Mouse (Mus musculus) frontal cortex, postnatal 36 days (tissue): Measurements from ENCODE around the gene Tpx2.
A peak's percentile ranks its signal among the peaks of the same experiment; 100 is the strongest.

Experiments
- DNase-seq, 2 experiments: peaks; one replicate each; pipeline ENCODE4 v3.0.0; 2022; ENCODE audit warnings: low spot score in 2 of 2

Gene Tpx2

DNA sequence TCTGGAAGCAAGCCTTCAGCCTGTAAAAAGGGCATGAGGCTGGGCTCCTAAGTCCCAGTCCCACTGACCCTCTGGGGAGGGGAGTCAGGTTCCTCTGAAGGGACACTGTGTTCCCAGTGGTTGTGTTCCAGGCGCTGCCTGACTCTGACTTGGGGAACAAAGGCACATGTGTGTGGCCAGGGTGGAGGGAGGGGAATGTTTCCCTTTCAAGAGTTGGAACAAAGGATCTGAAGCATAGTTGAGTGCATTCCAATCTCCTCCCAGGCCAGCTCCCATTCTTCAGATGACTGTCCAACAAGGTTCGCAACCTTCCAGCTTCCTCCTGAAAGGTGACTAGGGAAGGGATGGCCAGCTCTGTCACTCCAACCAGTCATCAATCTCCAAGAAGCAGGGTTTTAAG, 27.4 kb upstream of the Tpx2 start:
- no peak for DNase-seq

- no peak for DNase-seq
Measured at GRCm38 (mm10) chr2:152821023-152821422, 26.7 kb upstream of the Tpx2 start.

- no peak for DNase-seq
Measured at GRCm38 (mm10) chr2:152821566-152821965, 26.2 kb upstream of the Tpx2 start.

DNA sequence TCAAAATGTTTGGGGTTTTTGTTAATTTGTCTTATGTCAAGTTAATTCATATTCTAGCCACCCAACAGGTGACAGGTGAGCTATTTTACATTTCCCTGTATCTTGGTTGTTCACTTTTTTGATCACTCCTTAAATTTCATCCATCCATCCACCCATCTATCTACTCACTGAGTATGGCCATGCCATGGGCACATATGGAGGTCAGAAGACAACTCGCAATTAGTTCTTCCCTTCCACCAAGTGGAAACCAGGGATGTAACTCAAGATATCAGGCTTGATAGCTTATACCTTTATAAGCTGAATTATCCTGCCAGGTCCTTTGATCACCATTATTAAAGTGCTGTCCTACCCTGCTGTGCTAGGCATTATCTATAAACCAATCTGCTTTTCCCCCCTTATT, 24.0 kb upstream of the Tpx2 start:
- DNase-seq = no peak

GRCm38 (mm10) chr2:152824438-152825167, 23.2 kb upstream of the Tpx2 start:
- DNase-seq = no peak

DNA sequence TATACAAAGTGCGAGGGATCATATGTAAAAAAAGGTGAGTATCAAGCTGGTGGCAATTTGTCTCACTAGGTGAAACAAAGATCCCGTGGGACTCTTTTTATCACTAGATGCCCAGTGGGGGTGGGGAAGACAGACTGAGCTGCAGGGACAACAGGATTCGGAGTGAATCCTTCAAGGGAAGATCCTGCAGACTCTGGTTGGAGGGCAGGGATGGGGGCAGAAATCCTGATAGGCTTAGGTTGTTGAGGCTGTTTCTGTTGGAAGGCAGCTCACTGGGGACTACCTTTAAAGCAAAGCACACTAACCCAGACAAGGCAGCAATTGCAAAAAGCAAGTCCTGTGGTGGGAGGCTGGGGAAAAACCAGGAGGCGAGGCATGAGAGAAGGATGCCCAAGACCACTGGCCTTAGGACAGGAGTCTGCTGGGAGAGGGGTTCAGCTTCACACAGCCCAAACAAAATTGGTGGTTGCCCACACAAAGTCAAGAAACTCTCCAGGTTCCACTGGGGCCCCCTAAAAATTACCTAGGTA, 22.5 kb upstream of the Tpx2 start:
- no peak for DNase-seq

DNA sequence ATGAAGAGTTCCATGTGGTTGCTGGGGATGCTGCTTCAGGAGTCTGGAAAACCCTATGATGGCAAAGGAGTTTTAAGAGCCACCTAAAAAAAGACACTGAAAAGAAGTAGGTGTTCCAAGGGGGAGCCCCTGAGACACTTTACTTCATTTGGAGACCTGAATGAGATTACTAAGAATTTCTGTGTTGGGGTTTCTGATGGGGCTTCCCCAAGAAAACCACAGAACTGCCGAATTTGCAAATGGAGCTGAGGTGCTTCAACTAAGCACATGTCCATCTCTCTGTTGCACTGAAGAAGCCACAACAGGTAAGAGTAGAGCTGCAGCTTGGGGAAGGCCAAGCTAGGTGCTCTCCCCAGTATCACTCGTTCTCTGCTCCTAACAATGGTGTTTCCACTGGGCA, 22.1 kb upstream of the Tpx2 start:
- no peak for DNase-seq

DNA sequence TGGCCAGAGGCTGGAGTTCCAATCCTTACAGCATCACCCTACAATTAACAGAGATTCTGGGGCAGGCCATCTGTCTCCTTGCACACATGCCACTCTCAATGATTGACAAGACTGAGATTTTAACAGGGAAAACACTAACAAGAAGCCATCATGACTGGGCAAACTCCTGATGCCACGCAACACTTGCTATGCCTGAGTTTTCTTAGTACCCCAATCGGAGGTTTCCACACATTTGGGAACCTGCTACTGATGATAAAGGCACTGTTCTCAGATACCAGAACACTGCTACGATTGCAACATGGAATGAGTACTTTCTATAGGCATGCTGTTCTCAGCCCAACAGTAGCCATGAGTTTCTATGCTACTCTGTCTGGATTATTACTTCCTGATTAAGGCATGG, 21.3 kb upstream of the Tpx2 start:
- no peak for DNase-seq

DNA sequence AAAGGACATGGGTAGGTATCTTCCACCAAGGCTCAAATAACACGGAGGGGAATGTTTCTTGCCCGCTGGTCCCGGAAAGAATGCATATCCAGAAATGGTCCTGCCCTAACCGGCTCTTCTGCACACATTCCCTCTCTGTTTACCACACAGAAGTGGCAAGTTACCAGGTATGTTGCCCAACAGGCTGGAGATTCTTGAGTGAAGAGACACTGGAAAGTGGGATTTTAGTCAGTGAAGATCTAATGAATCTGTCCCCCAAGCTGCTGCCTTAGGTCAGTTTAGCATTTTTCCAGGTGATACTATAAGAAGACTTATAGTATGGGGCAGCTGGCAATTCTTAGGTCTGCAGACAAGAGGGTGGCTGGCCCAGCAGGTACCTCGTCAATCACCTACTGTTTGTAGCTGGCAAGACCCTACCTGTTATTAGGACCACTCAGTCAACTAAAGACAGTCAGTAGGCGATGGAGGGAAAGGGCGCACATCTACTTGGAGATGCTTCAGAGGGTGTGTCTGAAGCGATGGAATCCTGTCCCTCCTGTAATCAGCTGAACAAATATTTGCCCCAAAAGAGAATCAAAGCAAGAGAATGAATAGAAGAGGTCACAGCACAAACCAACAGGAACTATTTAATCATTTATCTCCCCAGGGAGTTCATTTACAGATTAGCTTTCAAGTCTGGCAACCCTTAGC, 20.3 kb upstream of the Tpx2 start:
- DNase-seq = no peak

DNA sequence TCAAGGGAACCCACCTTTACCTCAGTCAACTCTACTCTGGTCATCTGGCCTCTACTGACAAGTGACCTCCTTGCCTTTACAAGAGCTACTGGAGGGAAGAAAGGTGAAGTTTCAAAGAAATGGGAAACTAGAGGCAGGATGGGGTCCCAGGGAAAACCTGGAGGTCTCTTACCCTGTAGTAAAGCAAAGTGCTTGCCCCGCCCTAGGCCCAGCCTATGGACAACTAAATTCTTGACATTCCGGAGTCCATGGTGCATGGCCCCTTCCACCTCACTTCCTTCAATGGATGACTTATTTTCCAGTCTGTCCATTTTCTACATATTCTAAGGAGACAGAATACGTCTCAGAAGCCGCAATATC, 19.8 kb upstream of the Tpx2 start:
- DNase-seq = no peak

GRCm38 (mm10) chr2:152828532-152828931, 19.2 kb upstream of the Tpx2 start:
- DNase-seq = no peak

GRCm38 (mm10) chr2:152829367-152829881, 18.3 kb upstream of the Tpx2 start:
- DNase-seq = no peak

DNA sequence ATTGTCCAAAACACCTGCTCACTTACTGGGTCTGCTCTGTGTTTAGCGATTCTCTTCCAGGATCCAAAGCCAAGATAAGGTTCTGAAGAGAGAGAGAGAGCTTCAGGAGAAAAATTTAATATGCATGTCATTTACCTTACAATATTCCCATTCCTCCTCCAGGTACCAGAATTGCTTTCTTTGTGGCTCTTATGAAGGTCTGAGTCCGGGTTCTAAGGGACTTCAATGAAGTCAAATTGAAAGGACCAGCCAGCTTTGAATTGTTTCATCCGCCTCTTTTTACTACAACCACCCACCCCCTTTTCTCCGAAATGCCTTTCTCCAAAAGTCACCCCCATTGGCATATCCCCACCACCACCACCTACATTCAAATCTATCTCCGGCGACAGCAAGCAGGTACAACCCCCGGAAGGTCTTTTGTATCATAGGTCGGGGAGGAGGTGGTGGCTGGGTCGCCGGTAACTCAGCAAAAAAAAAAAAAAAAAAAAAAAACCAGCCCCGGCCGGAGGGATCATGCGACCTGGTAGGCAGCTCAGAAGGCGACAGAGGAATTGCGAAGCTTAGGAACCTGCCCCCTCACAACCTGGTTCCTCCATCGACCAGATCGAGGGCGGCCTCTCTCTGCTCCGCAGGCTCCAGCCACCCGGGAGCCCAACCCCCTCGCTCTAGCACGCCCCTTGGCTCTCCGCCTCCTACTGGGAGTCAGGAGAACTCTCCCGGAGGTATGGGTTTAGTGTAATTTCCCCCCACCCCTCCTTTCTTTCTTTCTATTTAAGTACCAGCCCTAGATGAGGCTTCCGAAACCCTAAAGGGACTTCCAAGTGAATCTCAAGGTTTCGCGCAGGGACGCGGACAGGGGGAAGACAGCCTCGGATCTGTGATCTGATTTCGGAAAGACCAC, 17.5 kb upstream of the Tpx2 start:
- peak; percentile 78 to 88 for DNase-seq

- DNase-seq = peak; percentile 98 to 99
Measured at GRCm38 (mm10) chr2:152831019-152831878, 16.5 kb upstream of the Tpx2 start, which contains the start of gene Bcl2l1. Gene Bcl2l1 (minus strand): TSS chr2:152831728.

- DNase-seq = no peak
Measured at GRCm38 (mm10) chr2:152839256-152839655, 8.5 kb upstream of the Tpx2 start.

- DNase-seq = no peak
Measured at GRCm38 (mm10) chr2:152842741-152843140, 5.0 kb upstream of the Tpx2 start.

DNA sequence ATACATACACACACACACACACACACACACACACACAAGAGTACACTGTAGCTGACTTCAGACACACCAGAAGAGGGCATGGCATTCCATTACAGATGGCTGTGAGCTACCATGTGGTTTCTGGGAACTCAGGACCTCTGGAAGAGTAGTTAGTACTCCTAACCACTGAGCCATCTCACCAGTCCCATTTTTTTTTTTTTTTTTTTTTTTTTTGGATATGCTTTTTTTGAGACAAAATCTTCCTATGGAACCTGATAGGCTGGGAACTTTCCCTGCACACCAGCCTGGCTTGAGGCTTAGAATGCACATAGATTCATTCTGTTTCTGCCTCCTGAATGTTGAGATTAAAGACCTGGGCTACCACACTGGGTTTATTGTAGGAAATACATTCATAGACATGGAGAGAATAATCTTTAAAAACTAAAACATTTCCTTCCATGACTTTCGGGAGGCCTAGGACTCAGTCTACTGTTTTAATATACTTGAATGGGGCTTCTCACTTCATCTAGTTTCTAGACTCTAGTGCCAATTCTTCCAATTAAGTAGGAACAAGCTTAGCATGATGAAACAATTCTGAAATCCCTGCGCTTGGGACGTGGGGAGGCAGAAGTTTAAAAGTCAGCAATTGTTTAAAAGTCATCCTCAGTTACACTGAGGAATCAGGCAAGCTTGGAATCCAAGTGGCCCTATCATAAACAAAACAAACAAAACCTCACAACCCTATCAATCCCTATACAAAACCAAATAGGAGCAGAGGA, 528 bp upstream of the Tpx2 start:
- DNase-seq = no peak

DNA sequence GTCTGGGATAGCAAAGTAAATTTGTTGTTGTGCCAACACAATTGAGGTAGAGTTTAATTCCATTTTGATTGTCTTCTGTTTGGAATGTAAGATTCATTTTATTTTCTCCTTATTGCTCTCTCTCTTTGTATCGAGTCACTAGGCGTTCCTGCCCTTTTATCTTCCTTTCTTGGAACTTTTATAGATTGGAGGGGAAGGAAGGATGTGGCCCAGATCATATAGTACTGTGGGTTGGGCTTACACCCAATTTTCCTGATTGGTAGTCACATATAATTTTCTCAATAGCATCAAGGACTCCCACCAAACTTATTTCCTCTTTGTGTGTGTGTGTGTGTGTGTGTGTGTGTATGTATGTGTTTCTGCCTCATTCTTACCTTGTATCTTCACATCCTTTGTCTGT, 702 bp downstream of the Tpx2 start:
- no peak for DNase-seq

DNA sequence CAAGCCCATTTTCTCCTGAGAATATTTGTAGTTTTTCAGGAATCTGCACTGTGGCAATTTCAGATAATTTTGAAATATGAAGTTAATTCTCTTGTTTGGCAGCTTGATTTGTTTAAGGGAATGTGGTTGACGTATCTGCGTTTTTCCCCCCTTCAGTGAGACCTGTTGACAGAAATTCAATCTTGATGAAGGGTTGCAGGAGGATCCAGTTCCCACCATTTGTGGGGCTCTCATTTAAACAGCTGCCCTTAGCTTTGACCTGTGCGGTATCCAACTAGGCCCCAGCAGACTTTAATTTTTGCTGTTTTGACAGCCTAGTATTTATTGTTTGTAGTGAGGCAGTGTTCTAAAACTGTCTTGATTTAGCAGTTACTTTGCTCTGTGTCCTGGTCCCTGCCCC, 11.7 kb downstream of the Tpx2 start:
- DNase-seq = no peak

DNA sequence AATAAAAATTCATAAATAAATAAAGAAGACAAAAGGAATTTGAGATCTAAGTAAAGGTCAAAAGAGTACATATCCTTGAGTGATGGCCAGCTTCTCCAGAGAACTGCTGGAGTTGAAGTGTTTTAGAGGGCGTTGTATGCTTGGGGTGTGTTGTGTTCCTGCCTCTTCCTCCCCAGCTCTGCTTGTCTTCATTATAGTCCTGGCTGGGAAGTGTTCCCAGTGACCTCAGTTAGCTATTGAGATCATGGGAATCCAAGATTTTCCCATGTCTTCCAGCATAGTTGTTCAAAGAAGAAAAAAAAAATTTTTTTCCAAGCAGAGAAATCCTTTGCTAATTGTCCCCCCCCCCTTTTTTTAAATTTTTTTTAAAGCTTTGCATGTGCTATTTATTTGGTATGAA, 14.1 kb downstream of the Tpx2 start:
- no peak for DNase-seq
